Mouse (Mus musculus) G1E-ER4 (cell line): ENCODE results near the gene Cdkal1. TPM values are rescaled to one million over a fixed set of nuclear protein-coding genes. Genes with fewer than 3 reads are reported as not detected.

Source experiments
- GATA1 ChIP-seq: IDR thresholded peaks from one replicate; pipeline ENCODE4 v1.8.0; 2012; ENCODE audit warnings: low read length, inconsistent platforms
- polyA plus RNA-seq: library from polyadenylated mRNA; stranded (reverse); fragments of >175 nt; gene quantifications from 2 replicates; pipeline ENCODE4 v1.2.3, GENCODE M21; 2012

The Cdkal1 gene
- polyA plus RNA-seq, 1 experiment = 0.64 TPM

DNA sequence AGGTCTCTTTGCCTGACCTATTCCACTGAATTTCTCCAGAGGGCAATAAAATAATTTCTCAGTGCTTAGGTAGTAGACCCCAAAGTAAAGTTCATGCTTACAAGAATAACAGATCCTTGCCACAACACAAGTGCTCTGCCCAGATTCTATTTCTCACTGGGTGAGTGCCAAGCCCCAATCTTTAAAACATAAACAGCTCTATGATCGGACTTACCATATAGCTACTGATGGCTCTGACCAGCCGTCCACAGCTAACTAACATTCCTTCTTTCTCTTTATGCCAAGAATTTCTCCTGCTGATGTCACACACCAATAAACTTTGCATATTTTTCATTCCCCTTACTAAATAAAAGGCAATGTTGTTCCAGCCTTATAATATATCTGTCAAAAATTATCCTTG is 283.0 kb downstream of the Cdkal1 start:
- TF ChIP-seq GATA1 = no peak

DNA sequence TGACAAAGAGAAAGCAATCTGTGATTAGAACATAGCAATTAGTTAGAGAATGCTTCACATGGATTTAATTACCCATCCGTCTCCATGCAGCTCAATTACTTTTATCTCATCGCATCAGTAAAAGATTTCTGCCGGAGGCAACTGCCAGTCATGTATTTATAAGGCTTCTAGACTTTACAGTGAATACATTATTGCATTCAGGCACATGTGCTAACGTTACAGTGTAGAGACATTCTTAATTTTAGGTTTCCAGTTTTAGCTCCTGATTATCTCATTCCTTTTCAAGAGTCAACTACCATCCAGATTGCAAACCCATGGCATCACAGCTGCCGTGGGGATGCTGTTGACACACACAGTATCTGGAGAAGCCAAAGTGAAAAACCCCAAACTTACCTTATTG is 289.8 kb downstream of the Cdkal1 start:
- TF ChIP-seq GATA1 = no peak

DNA sequence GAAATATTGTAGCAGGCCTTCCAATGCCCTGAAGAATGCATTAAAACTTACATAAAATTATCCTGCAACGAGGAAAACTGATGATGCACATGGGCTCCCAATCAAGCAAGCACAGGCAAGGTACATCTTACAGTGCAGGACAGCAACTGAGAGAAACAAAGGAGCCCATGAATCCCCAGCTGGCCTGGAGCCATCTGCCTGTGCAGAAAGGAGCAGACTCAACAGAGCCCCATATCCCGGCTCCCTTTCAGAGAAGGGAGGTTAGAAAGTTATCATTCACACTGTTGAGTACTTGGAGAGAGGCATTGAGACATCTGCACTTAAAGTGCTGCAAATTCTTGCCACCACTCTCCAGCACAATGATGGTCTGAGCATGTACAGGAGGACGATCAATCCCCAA is 296.3 kb downstream of the Cdkal1 start:
- TF ChIP-seq GATA1 = no peak

DNA sequence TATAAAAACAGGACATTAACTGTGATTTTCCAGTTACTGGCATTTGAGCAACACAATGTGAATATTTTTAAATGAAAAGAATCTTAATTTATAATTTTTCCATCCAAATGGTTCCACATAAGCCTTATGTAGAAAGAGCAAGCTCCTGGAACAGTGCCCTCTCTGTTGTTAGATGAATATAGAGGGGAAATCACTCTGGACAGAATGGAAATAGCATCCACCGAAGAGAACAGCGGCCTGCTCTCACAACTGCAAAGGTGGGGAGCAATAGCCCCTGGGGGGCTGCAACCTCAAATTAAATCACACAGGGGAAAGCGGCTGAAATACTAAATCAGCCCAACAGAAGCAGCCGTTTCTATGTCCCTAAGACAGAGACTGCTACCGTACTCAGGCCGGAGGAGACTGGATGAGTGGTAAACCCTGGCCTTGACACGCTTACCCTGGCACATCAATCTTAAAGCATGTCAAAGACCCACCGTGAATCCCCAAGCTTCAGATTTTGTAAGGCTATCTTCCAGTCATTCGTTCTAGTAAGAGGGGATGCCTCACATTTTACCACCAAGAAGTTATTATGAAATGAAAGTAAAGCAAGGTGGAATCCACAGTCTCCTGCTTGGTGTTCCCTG is 300.2 kb downstream of the Cdkal1 start:
- TF ChIP-seq GATA1 = no peak

DNA sequence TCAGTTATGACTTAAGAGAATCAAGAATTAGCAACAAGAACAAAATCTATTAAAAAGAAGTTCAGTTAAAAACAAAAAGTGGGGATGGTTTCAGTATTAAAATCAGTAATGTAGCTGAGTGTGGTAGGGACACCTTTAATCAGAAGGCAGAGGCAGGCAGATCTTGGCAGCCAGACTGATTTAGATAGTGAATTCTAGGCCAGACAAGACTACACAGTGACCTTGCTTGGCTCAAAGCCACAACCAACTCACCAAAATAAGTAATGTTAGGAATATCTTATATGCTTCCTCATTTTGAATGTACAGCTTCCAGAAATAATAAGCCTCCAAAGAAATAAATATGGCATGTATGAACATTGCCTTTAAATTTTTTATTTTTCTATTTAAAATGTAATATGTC is 301.7 kb downstream of the Cdkal1 start:
- TF ChIP-seq GATA1 = no peak

DNA sequence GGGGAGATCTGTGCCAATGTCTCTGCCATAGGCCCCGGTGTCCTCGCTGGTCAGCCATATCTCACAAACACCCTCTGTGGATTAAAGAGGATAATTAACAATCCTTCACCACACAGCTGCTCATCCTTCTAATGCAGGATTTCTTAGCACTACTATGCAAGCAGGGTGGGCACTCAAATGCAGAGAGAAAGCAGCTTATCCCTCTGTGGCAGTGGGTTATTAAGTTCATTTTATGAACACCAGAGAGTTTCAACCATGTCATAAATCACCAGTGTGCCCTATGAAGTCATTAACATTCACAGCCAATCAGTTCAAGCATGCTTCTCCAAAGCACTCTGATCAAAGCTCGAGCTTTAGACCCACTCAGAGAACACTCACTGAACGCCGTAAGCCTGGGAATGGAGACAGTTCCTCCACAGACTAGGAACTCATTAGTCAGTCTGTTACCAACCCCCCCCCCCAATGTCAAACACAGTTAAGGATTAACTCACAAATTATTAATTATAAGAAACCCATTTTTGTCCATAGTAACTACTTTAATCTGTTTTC is 303.1 kb downstream of the Cdkal1 start:
- no peak for TF ChIP-seq GATA1

DNA sequence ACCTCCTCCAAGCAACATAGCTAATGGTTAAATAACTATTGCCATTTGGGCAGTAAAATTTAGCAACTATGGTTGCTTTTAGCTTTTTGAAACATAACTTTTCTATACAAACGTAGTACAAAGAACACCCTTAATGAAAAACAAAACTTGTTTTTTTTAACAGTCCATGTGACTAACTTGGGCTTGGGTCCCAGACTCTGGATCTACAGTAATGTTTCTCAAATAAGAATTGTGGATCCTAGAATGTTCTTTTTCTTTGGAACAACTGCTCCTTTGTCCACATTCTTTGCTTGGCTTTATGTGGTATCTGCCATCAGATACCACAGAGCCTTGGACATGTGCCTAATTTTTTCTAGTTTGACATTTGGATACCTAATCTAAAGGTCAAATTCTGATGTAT is 304.6 kb downstream of the Cdkal1 start:
- TF ChIP-seq GATA1 = no peak

DNA sequence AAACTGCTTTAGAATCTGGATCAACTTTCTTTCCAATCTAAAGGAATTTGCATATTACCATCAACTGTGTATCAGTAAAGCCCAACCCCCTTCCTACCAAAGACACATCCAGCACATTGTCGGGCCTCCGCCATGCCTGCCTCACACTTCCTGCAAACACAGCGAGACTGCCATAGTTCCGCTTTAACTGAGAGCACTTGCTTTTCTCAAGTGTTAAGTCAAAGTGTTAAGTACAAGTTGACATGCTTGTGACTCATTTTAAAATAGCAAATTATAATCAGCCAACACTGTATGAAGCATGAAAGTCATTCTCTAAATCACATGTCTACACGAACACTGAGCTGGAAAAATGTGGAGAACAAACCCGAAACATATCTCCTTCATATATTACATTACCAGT is 305.3 kb downstream of the Cdkal1 start:
- no peak for TF ChIP-seq GATA1

DNA sequence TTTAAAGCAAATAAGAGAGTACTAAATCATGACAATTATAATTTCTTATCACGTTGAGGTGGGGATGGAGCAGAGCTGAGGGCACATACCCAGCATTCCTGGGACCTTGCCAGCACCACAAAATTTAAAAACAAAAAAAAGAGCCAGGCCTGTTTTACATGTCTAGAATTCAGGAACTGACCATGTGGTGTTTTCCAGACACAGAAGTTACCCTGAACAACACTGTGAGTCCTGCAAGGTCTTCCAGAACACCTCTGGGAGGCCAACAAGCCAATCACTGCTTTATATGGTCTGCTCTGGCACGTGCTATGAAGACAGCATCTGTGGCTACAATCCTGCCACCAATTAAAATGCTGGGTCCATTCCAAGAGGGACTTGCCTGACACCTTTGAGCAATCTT is 305.7 kb downstream of the Cdkal1 start:
- TF ChIP-seq GATA1 = no peak

DNA sequence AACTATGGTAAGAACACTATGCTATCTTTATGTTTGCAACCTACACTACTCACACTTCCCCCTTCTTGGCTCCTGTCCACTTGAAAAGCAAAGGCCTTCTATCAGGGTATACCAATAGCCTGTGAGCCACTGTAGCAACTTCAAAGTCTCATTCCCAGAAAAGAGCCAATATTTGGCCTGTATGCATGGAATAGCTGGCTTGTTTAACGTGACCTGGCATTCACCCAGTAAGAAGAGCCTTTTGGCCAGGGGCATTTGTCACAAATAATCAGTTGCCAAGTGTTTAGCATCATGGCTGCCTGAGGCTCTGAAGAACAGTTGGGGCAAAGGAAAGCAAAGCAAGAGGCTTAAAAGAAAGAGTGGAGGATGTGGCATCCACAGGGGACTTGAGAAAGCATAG is 317.6 kb downstream of the Cdkal1 start:
- no peak for TF ChIP-seq GATA1

DNA sequence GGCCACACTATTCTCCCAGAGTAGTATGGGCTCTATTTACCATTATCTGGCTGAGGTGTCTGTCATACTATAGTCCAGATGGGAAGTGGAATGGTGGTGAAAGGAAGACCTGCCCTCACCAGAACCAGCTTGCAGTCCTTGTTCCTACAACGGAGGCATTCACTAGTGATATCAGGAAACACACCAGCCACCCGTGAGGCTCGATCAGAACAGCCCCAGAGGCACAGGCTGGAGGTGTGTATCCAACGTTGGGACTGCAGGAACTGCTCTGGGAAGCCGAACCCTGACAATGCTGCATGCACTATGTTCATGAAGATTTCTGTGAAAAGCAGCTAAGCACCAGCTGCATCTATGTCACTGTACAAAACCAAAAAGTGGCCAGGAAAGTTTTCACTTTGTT is 321.9 kb downstream of the Cdkal1 start:
- TF ChIP-seq GATA1 = no peak

DNA sequence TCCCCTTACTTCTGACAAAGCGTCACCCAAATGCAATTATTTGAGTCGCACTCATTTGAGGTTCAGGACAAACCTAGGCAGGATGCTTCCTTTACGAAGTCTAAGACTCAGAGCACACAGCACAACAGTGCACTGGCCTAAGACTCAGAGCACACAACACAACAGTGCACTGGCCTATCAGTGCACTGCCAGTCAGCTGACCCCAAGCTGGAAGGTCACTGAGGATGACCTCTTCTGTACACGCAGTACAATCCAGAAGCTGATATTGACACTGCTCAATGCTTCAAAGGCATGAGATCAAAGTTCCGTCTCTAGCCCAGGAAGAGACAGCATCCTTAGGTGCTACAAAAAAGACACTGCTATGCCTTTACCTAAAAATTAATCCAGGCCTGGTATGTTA is 327.1 kb downstream of the Cdkal1 start:
- no peak for TF ChIP-seq GATA1

DNA sequence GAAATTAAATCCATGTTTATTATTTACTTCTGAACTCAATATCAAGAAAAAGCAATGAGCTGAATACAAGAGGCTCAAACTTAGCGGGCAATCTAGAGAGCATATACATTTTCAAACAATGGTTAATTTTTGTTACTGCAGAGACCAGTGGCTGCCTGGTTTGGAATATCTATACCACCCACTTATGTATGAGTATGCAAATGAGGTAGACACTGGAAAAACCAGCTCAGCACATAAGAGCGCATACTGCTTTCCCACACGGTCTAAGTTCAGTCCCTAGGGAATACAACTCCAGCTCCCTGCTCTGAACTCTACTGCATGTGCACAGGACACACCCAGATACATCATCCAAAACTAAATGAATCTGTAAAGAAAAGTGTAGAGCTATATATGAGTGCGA is 334.2 kb downstream of the Cdkal1 start:
- no peak for TF ChIP-seq GATA1

DNA sequence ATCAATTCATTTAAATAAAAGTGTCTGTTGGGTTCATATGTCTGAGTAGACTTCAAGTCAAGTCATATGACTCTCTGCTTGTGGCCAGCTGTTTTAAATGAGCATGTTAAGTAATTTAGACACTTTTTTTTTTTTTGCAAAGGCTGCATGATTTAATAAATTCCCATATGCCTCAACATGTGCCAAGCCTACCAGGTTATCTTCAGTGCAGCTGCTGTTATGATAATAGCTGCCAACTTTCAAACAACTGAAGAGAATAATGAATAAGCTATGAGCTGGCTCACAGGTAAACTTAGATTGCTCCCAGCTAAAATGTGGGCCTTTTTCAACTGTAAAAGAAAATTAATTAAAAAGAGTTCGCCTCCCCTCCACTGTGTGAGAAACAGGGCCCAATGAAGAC is 341.4 kb downstream of the Cdkal1 start:
- TF ChIP-seq GATA1 = no peak

DNA sequence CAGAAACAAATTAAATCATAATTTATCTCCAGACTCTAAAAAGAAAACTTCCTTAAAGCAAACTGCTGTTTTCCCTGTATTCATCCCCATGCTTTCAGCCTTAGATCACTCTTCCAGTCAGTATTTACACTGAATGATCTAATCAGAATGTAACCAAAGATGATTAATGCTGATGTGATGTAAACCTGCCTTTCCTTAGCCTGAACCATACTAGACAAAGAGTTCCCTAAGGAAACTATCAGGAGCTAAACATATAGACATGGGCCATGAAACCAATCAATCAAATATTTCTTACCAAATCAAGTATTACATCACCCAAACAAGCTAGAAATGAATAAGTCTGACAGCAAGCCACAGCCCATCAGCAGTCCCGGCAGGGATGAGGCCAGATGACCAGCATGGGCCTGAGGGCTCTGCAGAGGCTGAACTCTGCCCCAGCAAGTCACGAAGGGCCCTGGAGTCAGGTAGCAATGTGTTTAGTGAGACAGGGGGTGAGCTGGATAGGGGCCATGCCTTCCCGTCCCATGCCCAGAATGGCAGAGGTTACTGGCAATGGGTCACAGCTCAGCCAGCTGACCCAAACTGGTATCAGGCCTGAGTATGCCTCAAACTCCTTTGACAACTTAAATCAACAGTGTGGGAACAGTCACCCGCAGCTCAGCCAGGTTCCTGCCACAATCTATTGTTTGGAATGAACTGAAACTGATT is 350.5 kb downstream of the Cdkal1 start:
- TF ChIP-seq GATA1 = no peak

DNA sequence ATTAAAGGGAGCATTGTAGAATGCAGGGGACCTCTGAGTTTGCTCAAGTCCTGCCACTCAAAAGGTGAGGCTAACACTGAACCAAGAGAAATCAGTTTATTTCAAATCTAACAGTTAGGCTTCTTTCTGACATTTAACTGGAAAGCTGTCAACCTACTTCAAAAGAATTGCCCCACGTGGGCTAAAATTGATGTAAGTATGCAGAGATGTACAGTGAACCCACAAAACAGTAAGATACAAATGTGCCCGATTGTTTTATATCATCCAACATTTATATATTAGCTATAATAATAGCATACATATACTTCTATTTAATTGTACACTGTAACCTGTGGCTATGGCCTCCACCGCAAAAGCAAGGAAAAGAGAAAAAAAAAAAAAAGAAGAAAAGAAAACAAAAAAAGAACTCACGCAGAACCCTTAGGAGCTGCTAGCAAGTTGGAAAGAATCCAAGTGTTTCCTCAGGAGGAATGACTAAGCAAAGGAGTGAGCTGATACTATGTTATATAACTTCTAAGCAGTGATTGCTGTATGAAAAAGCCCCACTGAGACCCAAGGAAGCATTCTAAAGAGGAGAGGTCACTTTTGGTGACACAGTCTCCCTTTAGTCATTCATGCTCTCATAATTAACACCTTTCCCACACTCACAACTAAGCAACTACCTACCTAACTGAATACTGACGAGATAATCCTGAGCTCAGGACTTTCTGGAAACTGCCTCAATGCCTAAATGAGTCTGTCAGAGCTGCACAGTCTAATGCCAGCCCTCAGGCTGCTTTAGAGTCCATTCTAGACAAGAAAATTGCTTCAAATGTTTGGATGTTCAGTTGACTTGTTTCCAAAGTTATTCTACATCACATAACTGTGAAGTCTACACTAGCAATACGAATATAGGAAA is 352.1 kb downstream of the Cdkal1 start:
- no peak for TF ChIP-seq GATA1
